Mouse (Mus musculus) MEL (cell line): ENCODE measurements around the gene Ybx3. TPM values are rescaled to one million over a fixed set of nuclear protein-coding genes. Genes with fewer than 3 reads are reported as not detected.

ENCODE experiments used
- DNase-seq: peaks from one replicate; pipeline ENCODE4 v3.0.0; 2011; ENCODE audit warnings: low read depth, low spot score
- H3K27ac ChIP-seq: 2 replicates; pipeline ENCODE4 v1.5.1; 2012; ENCODE audit warnings: low read depth, mild to moderate bottlenecking, control low read depth, low read length, moderate library complexity; ENCODE audit not compliant: control insufficient read depth
- H3K27me3 ChIP-seq, 2 experiments: fragments of 150-350 bp in 1 of 2; sonication (generic) in 1 of 2; 2 replicates each; pipeline ENCODE4 v1.6.1; 2012; ENCODE audit warnings: low read length in 2 of 2, mild to moderate bottlenecking in 2 of 2, improper control_type of control experiment in 1 of 2, moderate library complexity in 1 of 2; ENCODE audit not compliant: insufficient read depth in 2 of 2, control insufficient read depth in 1 of 2
- H3K36me3 ChIP-seq, 2 experiments: 2 replicates each; pipeline ENCODE4 v1.6.1; 2012 to 2014; ENCODE audit warnings: low read length in 2 of 2, improper control_type of control experiment in 1 of 2, inconsistent platforms in 1 of 2, mild to moderate bottlenecking in 1 of 2; ENCODE audit not compliant: insufficient read depth in 2 of 2, control insufficient read depth in 1 of 2
- H3K4me1 ChIP-seq, 2 experiments: fragments of 150-350 bp in 1 of 2; sonication (generic) in 1 of 2; 2 replicates each; pipeline ENCODE4 v1.6.1; 2012; ENCODE audit warnings: low read length in 2 of 2, improper control_type of control experiment in 1 of 2, mild to moderate bottlenecking in 1 of 2; ENCODE audit not compliant: insufficient read depth in 2 of 2, control insufficient read depth in 1 of 2
- H3K4me3 ChIP-seq, 2 experiments: fragments of 150-350 bp in 1 of 2; sonication (generic) in 1 of 2; 2 replicates each; pipeline ENCODE4 v1.5.1; 2012; ENCODE audit warnings: low read depth in 2 of 2, low read length in 2 of 2, mild to moderate bottlenecking in 2 of 2, moderate library complexity in 2 of 2, control low read depth in 1 of 2, improper control_type of control experiment in 1 of 2; ENCODE audit not compliant: control insufficient read depth in 1 of 2, insufficient read depth in 1 of 2
- H3K79me2 ChIP-seq: 2 replicates; pipeline ENCODE4 v1.6.1; 2012; ENCODE audit warnings: mild to moderate bottlenecking, low read length, moderate library complexity; ENCODE audit not compliant: control insufficient read depth, poor library complexity, insufficient read depth
- H3K9ac ChIP-seq: 2 replicates; pipeline ENCODE4 v1.6.1; 2012; ENCODE audit warnings: low read depth, mild to moderate bottlenecking, control low read depth, low read length, moderate library complexity; ENCODE audit not compliant: control insufficient read depth, poor library complexity, severe bottlenecking
- H3K9me3 ChIP-seq: fragments of 150-350 bp; sonication (generic); replicated peaks from 2 replicates; pipeline ENCODE4 v1.6.1; 2012; ENCODE audit warnings: mild to moderate bottlenecking, low read length, improper control_type of control experiment, moderate library complexity; ENCODE audit not compliant: insufficient read depth
- BHLHE40 ChIP-seq: IDR thresholded peaks from 2 replicates; pipeline ENCODE4 v1.6.1; 2012; ENCODE audit warnings: low read depth, mild to moderate bottlenecking, inconsistent platforms, low read length, improper control_type of control experiment, borderline replicate concordance
- CHD1 ChIP-seq: IDR thresholded peaks from 2 replicates; pipeline ENCODE4 v1.6.1; 2012; ENCODE audit warnings: low read depth, mild to moderate bottlenecking, inconsistent platforms, low read length, improper control_type of control experiment
- CHD2 ChIP-seq: IDR thresholded peaks from 2 replicates; pipeline ENCODE4 v1.6.1; 2011; ENCODE audit warnings: low read length, improper control_type of control experiment
- CTCF ChIP-seq, 3 experiments: IDR thresholded peaks in 2 of 3; conservative IDR thresholded peaks in 1 of 3; 2 replicates each; pipeline ENCODE4 v1.5.1; 2011 to 2012; ENCODE audit warnings: low read length in 3 of 3, low read depth in 2 of 3, mild to moderate bottlenecking in 2 of 3, improper control_type of control experiment in 1 of 3, inconsistent platforms in 1 of 3, mixed read lengths in 1 of 3, moderate library complexity in 1 of 3; ENCODE audit not compliant: control insufficient read depth in 1 of 3, insufficient read depth in 1 of 3, poor library complexity in 1 of 3, severe bottlenecking in 1 of 3
- ELF1 ChIP-seq: IDR thresholded peaks from 2 replicates; pipeline ENCODE4 v1.6.1; 2014; ENCODE audit warnings: low read depth, mild to moderate bottlenecking, inconsistent platforms, low read length, improper control_type of control experiment, moderate library complexity
- EP300 ChIP-seq, 2 experiments: IDR thresholded peaks; 2 replicates each; pipeline ENCODE4 v1.6.1; 2011; ENCODE audit warnings: improper control_type of control experiment in 2 of 2, low read length in 2 of 2, low read depth in 1 of 2, mild to moderate bottlenecking in 1 of 2
- ETS1 ChIP-seq: IDR thresholded peaks from 2 replicates; pipeline ENCODE4 v1.6.1; 2012; ENCODE audit warnings: low read depth, mild to moderate bottlenecking, inconsistent platforms, low read length, improper control_type of control experiment, moderate library complexity
- GABPA ChIP-seq: IDR thresholded peaks from 2 replicates; pipeline ENCODE4 v1.6.1; 2012; ENCODE audit warnings: low read depth, mild to moderate bottlenecking, inconsistent platforms, low read length, improper control_type of control experiment, moderate library complexity
- GATA1 ChIP-seq: IDR thresholded peaks from 2 replicates; pipeline ENCODE4 v1.6.1; 2011; ENCODE audit warnings: low read depth, low read length, improper control_type of control experiment
- HCFC1 ChIP-seq: IDR thresholded peaks from 2 replicates; pipeline ENCODE4 v1.6.1; 2012; ENCODE audit warnings: low read depth, mild to moderate bottlenecking, inconsistent platforms, low read length, improper control_type of control experiment, moderate library complexity
- MAFK ChIP-seq: IDR thresholded peaks from 2 replicates; pipeline ENCODE4 v1.6.1; 2011; ENCODE audit warnings: low read depth, mild to moderate bottlenecking, low read length, improper control_type of control experiment, borderline replicate concordance
- MAZ ChIP-seq: IDR thresholded peaks from 2 replicates; pipeline ENCODE4 v1.6.1; 2012; ENCODE audit warnings: low read depth, mild to moderate bottlenecking, inconsistent platforms, low read length, improper control_type of control experiment
- MXI1 ChIP-seq: IDR thresholded peaks from 2 replicates; pipeline ENCODE4 v1.6.1; 2011; ENCODE audit warnings: mild to moderate bottlenecking, low read depth, low read length, improper control_type of control experiment
- MYB ChIP-seq: IDR thresholded peaks from 2 replicates; pipeline ENCODE4 v1.6.1; 2011; ENCODE audit warnings: mild to moderate bottlenecking, low read depth, low read length, improper control_type of control experiment
- NELFE ChIP-seq: IDR thresholded peaks from 2 replicates; pipeline ENCODE4 v1.6.1; 2011; ENCODE audit warnings: low read depth, low read length, improper control_type of control experiment
- NRF1 ChIP-seq: IDR thresholded peaks from 2 replicates; pipeline ENCODE4 v1.6.1; 2014; ENCODE audit warnings: low read depth, mild to moderate bottlenecking, inconsistent platforms, low read length, improper control_type of control experiment, moderate library complexity; ENCODE audit not compliant: poor library complexity, insufficient read depth, severe bottlenecking
- RAD21 ChIP-seq: IDR thresholded peaks from 2 replicates; pipeline ENCODE4 v1.6.1; 2011; ENCODE audit warnings: mild to moderate bottlenecking, low read depth, low read length, improper control_type of control experiment
- RCOR1 ChIP-seq: IDR thresholded peaks from 2 replicates; pipeline ENCODE4 v1.6.1; 2012; ENCODE audit warnings: low read depth, mild to moderate bottlenecking, inconsistent platforms, low read length, improper control_type of control experiment
- SIN3A ChIP-seq: IDR thresholded peaks from 2 replicates; pipeline ENCODE4 v1.6.1; 2012; ENCODE audit warnings: low read length, improper control_type of control experiment, inconsistent platforms
- SMC3 ChIP-seq: IDR thresholded peaks from 2 replicates; pipeline ENCODE4 v1.6.1; 2011; ENCODE audit warnings: low read depth, low read length, improper control_type of control experiment
- TAL1 ChIP-seq: IDR thresholded peaks from 2 replicates; pipeline ENCODE4 v1.6.1; 2012; ENCODE audit warnings: mild to moderate bottlenecking, inconsistent platforms, low read length, moderate library complexity, mixed read lengths
- TCF12 ChIP-seq: IDR thresholded peaks from 2 replicates; pipeline ENCODE4 v1.6.1; 2014; ENCODE audit warnings: low read depth, mild to moderate bottlenecking, inconsistent platforms, low read length, improper control_type of control experiment, moderate library complexity
- ZMIZ1 ChIP-seq: IDR thresholded peaks from 2 replicates; pipeline ENCODE4 v1.6.1; 2012; ENCODE audit warnings: low read depth, mild to moderate bottlenecking, inconsistent platforms, low read length, improper control_type of control experiment, moderate library complexity
- polyA plus RNA-seq, 2 experiments: library from polyadenylated mRNA; stranded (reverse) in 1 of 2; unstranded in 1 of 2; fragments of >175 nt in 1 of 2; fragments of >200 nt in 1 of 2; gene quantifications; 2 replicates each; pipeline versions ENCODE4 v1.2.1 to v1.2.4; 2012; ENCODE audit warnings: low replicate concordance in 2 of 2, low read depth in 1 of 2; ENCODE audit not compliant: insufficient read length in 2 of 2, insufficient read depth in 1 of 2, missing spikeins in 1 of 2
- total RNA-seq: library from RNA; depleted of rRNA; stranded (reverse); fragments of 300-350 nt; gene quantifications from 2 replicates; pipeline ENCODE4 v1.2.3, GENCODE M21; 2012

Gene Ybx3
- total and polyA plus RNA-seq, 3 experiments: 105 to 1,042 (median 575) TPM

DNA sequence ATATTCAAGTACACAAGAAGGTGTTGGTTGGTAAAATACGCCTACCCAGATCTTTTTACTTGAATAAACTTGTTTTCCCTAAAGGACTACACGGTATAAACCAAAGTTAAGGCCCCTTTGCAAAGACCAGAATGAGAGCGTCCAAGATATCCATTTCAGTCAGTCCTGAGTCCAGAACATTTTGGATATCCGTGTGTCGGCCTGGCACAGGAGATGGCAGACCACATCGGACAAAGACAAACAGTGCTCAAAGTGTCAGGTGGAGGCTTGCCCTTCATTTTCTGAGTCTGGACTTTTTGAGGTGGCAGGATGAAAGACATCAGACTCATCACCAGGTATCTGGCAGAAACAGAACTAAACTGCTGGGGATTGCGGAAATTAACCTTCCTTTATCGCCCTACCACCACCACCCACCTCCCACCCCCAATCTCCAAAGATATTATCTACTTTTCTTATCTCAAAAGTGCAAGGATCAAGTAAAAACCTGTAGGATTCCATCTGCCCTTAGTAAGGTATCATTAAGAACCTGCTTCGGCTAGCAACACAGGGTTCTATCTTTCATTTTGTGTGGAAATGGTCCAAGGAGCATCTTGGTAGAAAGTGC lies 1.8 kb downstream of the Ybx3 start:
- TF ChIP-seq ZMIZ1 (no peak), BHLHE40 (peak; percentile 17; the same call in 1 of the 2 replicates), CTCF (IDR thresholded peaks at IDR 0.05 in 2 of 3, conservative IDR thresholded peaks at IDR 0.05 in 1 of 3; ENCODE audit: control insufficient read depth in 1 of 3, insufficient read depth in 1 of 3, low read depth in 2 of 3, low read length in 3 of 3, poor library complexity in 1 of 3, severe bottlenecking in 1 of 3) (no peak), RAD21 (no peak), CHD1 (peak; percentile 71), MAZ (no peak), NRF1 (no peak), GATA1 (peak; percentile 77), SMC3 (no peak), NELFE (0 out of 2 replicates have a peak, but pooled peaks have one; percentile 33), EP300 (IDR thresholded peaks at IDR 0.05; ENCODE audit: low read depth in 1 of 2, low read length in 2 of 2) (peak in 1 of 2 experiments; percentile 86; a peak in 3 of 4 replicates), TCF12 (peak; percentile 89), SIN3A (no peak), TAL1 (0 out of 2 replicates have a peak, but pooled peaks have one; percentile 11), ELF1 (0 out of 2 replicates have a peak, but pooled peaks have one; percentile 17), HCFC1 (peak; percentile 46; the same call in 1 of the 2 replicates), MAFK (0 out of 2 replicates have a peak, but pooled peaks have one; percentile 13), ETS1 (peak; percentile 65), CHD2 (no peak; the same call in 1 of the 2 replicates), MXI1 (no peak), GABPA (no peak), MYB (0 out of 2 replicates have a peak, but pooled peaks have one; percentile 26), RCOR1 (peak; percentile 51)
- Histone ChIP-seq H3K9ac (peak overlapping the region; percentile 97), H3K4me3 (peak overlapping the region; percentile 99), H3K4me1 (peaks cover 19 to 41% of the 10 kb centered on the region in 2 experiments), H3K9me3 (no peaks in the 10 kb centered on the region), H3K79me2 (peaks cover 71% of the 10 kb centered on the region), H3K27ac (peak overlapping the region; percentile 98), H3K36me3 (peaks cover 23 to 52% of the 10 kb centered on the region in 2 experiments), H3K27me3 (no peaks in the 10 kb centered on the region; a peak in 1 of 4 replicates)
- peak; percentile 57 for DNase-seq
